Mouse (Mus musculus): ENCODE data around the gene Garnl3. TPM values are rescaled to one million over a fixed set of nuclear protein-coding genes. Genes with fewer than 3 reads are reported as not detected.

The Garnl3 gene
- total and polyA plus RNA-seq, 3 experiments = 13.3 to 15.0 (median 13.4) TPM

DNA sequence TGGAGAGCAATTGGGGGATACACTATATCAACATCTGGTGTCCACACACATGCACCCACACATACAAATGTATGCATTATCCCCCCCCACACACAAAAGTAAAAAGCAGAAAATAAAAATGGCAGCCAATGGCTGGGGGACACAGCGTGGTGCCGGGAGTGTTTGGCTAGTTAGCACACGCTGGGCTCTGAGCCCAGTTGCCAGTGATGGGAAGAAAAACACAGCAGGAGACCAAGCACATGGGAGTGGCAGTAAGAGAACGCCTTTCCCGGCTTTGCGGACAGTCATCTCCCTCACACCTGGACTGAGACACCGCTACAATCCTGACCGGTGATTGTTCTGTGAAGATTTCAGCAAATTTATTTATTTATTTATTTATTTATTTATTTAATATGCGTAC lies 160.2 kb downstream of the Garnl3 start:
- DNase-seq = no peak

DNA sequence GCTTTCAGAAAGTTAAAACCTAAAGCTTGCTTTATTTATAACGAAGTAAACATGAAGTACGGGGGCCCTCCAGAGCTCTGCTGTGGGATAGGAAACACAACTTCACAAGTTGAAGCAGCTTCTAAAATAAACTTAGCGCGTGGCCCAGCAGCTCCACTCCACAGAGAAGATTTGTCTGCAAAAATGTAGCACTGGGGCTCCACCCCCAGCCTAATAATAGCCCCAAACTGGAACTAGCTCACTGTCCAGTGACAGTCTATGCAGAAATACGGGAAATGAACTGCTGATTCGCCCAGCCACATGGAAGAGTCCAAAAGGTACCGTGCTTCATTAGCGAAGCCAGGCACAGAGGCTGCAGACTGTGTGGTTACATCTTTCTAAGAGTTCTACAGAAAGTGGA lies 162.1 kb downstream of the Garnl3 start:
- DNase-seq = no peak

DNA sequence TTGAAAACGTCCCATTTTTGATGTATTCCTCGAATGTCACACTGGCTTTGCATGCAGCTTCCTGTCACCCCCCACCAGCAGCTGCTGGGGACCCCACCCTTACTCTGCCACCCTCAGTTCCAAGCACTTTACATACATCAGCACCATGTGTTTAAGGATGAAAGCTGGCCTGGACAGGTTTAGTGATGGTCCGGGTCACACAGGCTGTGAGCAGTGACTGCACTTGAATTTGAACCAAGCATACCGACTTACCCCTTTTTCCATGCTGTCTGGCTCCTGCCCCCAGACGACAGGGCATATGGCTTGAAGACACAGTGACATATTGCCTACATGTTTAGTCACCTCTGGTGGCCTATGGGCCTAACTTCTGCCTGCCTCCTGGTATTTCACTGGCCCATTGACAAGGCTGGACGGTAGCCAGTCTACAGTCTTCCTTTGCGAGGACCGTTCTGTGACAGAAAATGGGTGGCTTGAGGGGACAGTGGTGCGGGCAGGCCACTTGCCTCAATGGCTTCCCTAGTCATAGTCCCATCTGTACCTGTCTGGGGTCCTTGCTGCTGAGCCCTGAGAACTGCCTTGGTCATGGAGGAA lies 163.3 kb downstream of the Garnl3 start:
- no peak for DNase-seq

- peak; percentile 92 for DNase-seq
Observed at GRCm38 (mm10) chr2:32966689-32967631, 164.5 kb downstream of the Garnl3 start.

DNA sequence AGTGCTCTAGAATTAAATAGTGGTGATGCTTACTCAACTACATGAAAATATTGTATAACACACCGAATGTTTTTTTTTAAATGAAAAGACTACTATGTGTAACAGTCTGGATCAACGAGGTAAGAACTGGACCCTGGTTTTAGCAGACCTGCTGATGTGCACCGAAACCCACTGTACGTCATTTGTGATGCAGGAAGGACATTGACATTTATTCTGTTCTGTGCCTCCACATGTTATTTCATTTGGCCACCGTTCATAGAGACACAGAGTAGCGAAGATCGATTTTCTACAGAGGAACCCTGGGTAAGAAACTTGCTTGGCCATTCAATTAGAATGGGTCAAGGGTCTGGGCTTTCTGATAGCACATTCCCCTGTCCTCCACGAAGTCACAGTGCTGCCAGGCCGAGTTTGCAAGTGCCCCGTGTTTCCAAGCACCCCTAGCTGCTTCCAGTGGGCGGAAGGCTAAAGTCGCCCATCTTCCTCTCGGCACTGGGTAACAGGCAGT lies 165.2 kb downstream of the Garnl3 start:
- DNase-seq = no peak

DNA sequence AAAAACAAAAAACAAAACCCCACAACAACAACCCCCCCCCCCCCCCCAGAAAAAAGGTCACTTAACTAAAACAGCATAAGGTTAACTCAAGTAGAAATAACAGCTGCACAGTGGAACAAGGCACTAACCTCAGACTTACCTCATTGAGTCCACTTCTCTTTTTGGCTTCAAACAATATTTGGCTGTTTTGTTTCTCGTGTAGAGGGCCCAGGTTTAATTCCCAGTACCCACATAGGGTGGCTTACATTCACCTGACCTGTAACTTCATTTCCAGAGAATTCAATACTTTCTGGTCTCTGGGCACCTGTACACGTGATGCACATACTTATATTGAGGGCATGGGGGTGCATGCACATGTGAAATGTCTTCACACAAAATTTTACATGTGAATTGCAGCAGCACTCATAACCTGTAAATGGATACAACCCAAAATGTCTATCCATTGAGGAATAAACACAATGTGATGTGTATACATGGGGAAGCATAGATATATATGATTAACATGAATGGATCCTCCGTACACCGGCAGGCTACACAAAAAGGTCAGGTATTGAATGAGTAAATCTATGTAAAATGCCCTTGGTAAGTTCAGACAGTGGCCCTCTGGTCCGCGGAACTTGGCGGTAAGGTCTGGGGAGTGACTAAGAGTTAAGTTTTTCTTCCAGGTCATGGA lies 165.8 kb downstream of the Garnl3 start:
- DNase-seq = no peak

- no peak for DNase-seq
Observed at GRCm38 (mm10) chr2:32964659-32965457, 166.6 kb downstream of the Garnl3 start.

DNA sequence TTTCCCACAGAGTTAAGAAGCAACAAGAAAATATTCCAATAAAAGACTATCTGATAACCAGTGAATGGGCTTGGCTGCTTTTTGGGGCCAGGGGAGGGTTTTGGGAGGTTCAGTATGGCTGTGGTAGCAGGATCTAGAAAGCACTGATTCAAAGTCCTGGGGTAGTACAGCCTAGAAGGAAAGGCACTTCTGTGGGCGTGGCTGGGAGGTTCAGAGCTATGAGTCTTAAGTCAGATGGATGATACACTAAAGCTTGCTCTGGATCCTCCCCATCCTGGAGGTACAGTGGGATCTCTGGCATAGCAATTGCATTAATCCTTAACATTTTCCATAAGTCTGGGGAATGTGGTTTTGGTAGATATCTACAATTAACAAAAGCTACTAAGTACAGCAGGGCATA lies 167.5 kb downstream of the Garnl3 start:
- no peak for DNase-seq

- no peak for DNase-seq
Observed at GRCm38 (mm10) chr2:32963544-32963943, 167.9 kb downstream of the Garnl3 start.

GRCm38 (mm10) chr2:32962875-32963220 lies 168.6 kb downstream of the Garnl3 start:
- DNase-seq = no peak

DNA sequence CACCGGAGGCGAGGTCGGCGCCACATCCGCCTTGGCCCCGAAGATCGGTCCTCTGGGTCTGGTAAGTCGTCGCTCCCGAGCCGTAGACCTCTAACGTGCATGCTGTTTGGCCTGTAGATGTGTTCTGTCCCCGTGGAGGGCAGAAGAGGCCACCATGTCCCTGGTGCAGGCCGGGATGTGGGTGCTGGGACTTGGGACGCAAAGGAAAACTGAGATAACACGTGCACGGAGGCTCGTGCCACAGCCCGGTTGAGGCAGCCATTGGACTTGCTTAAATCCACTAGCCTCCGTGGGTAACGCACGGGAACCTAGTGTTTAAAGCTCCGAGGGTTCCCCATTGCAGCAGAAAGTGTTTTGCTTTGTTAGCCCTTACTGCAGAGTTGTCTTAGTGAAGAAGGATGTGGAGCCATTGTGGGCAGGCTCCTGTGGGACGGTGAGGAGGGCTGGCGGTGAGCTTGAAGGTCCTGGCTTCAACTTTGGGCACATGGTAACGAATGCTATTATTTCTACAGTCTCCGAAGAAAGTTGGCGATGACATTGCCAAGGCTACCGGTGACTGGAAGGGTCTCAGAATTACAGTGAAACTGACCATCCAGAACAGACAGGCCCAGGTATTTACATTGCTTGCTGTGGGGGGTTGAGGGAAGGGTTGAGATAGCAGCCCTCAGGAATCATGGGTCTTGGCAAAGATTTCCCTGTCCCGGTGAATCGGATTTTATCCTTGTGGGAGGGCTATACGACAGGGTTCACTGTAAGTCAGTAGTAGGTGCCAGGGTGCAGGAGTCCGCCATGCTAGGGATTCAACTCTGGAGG lies 169.2 kb downstream of the Garnl3 start:
- DNase-seq = no peak

DNA sequence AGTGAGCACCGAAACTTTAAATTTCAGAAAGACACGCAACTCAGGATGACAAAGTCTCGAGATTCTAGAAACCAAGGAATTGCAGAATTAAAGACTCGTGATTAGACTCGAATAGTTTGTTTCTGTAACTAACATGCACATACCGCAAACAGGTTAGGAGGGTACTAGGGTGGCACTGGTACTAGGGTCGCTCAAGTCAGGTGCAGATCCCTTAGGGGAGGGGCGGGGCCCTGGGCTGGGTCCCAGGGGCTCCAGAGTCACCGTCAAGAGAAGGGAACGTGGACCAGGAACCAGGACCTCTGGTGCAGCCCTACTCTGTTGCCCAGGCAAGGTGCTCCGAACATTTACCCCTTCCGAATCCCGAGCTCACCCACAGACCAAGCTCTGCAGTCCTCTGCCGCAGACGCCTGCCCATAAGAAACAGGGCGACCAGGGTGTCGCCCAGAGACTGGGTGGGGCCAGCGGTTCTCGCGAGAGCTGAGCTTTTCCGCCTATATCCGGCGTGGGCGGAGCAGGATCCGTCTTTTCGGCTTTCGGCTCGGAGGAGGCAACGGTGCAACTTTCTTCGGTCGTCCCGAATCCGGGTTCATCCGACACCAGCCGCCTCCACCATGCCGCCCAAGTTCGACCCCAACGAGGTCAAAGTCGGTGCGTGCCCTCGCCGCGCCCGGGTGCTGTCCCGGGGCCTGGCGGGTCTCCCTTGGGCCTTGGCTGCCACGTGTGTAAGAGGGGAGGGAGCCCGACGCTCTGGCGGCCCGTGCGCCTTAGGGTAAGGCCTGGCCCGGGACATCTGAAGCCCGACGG lies 170.1 kb downstream of the Garnl3 start, which contains the start of the genes Rpl12 and Lrsam1:
Gene Rpl12, plus strand, starts transcription at position 368 of the 804 bp plus-strand sequence.
Gene Lrsam1, minus strand, starts transcription at position 423 of the 804 bp plus-strand sequence.
- peak; percentile 96 for DNase-seq

GRCm38 (mm10) chr2:32960273-32960672 lies 171.2 kb downstream of the Garnl3 start:
- DNase-seq = no peak

DNA sequence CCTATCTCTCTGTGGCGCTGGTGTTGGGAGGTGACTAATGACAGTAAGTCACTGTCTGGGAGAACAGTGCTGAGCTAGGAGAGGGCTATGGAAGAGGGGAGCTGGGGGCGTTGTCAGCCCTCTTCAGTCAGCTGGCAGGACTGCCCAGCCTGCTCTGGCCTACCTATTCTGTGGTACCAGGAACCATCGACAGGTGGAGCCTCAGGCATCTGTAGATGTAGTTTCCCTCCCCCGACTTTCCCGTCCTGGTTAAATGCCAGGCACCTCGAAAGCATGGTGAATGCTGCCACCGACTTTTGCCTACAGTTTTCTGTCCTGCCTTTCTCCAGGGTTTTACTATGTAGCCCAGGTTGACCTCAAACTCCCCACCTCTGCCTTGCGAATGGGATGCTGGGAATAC lies 174.1 kb downstream of the Garnl3 start:
- no peak for DNase-seq

DNA sequence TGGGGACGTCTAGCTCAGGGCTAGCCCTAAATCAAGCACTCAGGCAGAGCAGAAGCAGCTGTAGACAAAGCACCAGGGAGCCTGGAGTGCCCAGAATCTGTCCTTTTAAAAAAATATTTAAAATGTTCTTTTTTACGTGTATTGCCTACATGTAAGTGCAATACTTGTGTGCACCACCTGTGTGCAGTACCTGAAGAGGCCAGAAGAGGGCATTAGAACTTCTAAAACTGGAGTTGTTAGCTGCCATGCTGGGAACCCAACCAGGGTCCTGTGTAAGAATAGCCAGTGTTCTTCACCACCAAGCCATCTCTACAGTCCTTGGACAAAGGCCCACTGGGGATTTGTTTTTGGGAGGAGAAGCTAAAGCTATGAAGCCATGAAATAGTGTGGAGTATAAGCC lies 176.9 kb downstream of the Garnl3 start:
- DNase-seq = no peak

DNA sequence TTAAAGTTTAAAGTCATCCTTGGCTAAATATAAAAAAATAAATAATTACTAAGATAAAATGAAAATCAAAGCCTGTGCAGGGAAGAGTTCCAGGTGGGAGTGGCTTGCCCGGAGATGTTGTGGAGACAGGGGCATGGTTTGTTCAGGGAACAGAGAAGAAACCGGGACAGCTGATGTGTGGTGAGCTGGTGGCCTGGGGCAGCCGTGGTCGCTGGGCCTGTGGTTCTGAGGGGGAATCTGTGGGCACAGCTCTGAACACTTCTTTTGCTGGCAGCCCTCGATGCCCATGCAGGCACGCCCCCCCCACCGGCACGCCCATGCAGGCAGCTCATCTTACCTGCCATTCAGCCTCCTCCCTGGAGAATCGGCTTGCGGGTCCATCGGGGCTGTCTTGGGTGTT lies 184.0 kb downstream of the Garnl3 start:
- DNase-seq = no peak

DNA sequence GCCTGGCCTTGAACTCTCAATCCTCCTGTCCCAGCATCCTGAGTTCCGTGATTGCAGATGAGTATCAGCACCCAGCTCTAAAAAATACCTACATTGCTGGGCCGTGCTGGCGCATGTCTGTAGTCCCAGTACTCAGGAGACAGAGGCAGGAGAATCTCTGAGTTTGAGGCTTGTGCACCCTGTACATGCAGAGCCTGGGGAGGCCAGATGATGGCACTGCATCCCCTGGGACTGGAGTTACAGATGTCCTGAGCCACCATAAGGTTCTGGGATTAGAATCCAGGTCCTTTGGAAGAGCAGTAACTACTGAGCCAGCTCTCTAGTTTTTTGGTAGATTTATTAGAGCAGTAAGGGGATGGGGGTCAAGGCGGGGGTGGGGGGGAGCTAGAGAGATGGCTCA lies 191.0 kb downstream of the Garnl3 start:
- no peak for DNase-seq

DNA sequence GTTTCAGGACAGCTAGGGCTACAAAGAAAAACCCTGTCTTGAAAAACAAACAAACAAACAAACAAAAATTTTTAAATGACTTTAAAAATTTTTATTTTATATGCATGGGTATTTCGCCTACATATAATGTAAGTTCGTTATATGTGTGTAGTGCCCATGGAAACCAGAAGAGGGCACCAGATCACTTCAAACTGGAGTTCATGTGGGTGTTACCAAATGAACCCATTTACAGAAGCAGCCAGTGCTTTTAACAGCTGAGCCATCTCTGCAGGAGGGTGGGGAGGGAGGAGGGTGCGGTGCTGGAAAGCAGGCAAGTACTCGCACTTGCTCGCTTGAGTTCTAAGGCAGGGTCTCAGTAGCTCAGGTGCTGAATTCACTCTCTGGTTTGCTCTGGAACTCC lies 192.0 kb downstream of the Garnl3 start:
- no peak for DNase-seq

DNA sequence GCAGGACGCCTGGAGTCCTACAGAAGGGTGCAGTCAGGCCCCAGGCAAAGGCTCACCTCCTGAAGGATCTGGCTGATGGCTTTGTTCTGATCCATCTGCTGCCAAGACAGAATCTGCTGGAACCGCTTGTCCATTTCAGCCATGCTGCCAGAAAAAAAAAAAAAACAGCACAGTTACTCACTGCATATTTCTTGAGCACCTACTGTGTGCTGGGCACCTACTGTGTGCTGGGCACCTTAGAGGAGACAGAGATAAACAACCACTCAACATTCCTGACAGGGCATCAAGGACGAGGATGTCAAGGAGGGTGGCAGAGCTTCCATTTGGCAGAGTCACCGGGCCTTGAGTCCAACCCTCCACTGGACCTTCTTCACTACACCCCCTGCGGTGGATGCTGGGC lies 192.7 kb downstream of the Garnl3 start:
- no peak for DNase-seq

Data from adrenal gland, adult 2 months (tissue).